Mouse (Mus musculus) T-helper 1 cell (primary cell): ENCODE measurements around the gene Slc25a4.

ENCODE experiments used
- in situ Hi-C: fragments of 300-600 bp; cut with MboI, MseI; formaldehyde crosslinking; loops from one replicate; pipeline ENCODE4 v1.15.1; 2025; ENCODE audit warnings: high pct_unique_total_duplicates

Gene Slc25a4

DNA sequence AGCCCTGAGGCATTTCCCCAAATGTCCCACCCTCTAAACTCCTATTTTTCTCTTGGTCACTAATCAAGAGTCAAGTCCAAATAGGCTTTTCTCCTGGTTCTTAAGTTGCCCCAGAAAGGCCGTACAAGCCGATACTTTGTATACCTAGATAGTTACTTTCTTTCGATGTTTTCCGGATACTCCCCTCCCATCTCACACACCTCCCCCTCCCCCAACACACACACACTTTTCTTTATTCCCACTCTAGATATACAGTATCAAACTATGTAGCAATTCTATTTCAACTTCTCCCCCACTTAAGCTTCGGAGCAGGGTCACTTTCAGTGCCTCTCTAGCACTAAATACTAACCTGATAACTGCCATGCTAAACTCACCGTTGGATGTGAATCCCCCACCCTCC, 5.0 kb downstream of the Slc25a4 start:
- in situ Hi-C loops: no loop called here

DNA sequence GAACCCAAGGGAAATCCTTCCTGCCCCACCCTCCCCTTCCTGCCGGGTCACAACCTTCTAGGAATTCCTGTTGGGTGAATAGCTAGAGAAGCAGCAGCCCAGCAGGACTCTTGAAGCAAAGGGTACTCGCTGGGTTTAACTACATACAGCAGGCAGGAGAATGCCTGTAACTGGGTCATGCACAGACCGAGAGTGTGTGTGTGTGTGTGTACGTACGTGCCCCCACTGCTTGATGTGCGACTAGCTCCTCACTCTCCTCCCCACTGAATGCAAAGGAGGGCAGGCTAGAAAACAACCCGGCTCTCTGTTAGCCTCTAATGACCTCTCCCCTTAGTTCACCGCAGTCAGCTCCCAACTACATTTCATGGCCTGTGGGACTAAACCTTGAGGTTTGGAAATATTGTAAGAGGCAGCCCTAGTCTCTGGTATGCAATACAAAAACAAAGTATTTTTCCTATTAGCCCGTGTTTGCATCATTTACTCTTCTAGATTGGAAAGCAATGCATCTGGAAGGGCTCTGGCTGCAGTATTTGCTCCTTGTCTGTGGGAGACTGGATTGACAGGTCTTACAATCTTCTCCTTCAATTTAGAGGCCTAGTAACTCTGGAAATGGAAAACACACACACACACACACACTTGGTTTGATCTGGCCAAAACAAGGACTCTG, 6.0 kb downstream of the Slc25a4 start:
- in situ Hi-C loops: no loop called here

DNA sequence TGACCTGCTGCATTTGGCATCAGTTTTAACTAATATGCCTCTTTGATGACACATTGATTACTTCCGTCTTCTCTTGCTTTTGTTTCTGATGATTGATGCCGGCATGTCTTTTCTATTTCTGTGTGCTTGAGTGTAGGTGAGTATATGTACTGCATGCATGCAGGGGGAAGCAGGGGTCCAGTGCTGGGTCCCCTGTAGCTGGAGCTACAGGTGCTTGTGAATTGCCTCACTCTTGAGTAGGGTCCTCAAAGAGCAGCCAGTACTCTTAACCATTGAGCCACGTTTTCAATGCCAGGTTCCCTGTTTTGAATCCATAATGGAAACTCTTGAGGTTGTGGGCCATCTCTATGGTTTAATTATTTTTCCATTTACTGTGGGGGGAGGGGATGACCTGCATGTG, 6.8 kb downstream of the Slc25a4 start:
- in situ Hi-C loops: no loop called here

DNA sequence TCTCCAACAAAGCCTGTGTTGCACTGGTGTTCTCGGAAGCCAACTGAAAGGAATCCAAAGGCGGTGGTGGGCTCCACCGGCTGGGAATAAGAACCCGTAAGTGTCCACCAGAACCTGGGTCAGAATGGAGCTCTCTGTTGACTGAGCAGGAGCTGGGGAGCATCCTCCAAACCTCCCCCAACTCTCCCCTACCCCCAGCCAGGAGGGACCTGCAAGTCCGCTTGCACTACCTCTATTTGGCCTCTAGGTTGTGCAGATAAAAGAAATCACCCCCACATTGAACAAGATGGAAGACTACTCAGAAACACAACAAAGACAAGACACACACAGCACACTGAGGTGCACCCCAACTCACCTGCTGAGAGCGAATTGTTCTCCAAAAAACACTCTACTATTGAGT, 8.7 kb downstream of the Slc25a4 start:
- in situ Hi-C loops: no loop called here

DNA sequence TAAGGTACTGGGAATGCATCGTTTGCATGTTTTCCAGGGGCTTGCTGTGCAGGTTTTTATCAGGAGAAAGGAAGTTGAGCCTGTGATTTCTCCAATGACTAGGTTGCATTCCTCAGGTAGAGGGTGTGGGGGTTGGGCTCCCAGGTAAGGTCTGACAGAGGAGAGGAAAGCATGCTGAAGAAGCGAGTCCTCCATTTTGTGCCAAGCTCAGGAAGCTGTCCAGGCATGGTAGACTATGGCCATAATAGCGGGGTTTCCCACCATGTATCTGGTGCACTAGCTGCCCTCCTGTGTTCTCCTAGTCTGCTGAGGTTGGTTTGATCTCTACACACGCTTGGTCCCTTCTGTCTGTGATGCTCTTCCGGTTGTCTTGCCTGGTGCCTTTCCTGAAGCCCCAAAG, 13.4 kb downstream of the Slc25a4 start:
- in situ Hi-C loops: no loop called here

DNA sequence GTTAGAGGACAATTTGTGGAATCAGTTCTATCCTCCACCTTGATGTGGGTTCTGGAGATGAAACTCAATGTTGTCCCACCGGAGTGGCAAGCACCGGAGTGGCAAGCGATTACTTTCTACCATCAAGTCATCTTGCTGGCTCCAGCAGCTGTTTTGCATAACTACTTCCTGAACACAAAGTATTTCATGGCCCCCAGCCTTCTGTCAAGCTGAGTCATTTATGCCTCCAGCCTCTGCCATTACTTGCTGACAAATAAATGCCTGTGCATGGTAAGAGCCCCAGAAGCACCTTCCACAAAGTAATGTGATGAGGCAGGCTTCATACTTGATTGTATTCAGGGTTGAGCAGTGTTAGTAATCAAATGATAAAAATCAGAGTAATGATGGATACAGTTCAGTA, 14.2 kb downstream of the Slc25a4 start:
- in situ Hi-C loops: no loop called here

DNA sequence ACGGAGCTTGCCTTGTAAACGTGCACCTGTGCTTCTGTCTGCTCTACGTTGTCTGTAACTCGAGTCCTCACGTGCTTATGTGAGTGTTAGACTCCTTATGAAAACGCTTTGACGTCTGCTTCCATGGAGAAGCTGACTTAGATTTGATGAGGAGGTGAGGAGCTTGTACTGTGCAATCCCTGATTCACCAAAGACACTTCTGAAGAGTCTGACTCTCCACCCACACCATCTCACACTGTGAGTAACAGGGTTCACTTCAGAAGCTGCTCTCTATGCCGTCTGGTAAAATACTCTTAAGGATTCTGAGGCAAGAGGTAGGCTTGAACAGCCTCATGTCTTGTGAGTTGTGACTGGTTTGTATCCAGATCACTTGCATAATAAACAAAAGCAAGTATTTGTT, 18.0 kb downstream of the Slc25a4 start:
- in situ Hi-C loops: no loop called here

DNA sequence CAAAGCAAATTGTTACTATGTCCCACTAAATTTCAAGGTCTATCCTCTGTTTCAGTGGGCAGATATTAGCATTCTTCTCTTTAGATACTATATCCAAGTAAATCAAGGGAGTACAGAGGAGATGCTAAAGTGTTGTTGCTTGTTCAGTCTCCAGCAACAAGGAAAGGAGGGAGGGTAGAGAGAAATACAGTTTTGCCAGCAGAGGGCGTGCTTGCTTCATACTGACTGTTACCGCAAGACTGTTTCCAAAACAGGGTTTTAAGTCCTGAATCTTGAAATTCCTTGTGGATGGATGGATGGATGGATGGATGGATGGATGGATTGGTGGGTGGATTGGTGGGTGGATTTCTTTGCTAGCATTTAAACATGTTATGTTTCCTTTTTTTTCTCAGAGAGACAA, 25.7 kb downstream of the Slc25a4 start:
- in situ Hi-C loops: no loop called here

DNA sequence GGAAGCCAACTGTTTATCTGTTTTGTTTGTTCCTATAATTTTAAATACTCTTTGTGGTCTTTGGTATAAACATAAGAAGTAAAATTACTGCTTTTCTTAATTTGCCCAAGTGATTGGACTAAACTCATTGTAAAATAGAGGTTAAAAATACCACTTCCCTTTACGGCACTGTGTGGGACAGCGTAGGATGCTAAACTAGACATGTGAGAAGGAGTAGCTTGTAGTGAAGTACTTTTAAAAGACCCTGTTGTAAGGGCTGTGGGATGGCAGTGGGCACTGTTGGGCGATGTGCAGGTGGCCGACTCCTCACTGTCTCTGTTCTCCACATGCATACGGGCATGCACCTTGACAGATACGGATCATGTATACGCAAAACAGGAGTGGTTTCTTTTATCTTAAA, 30.9 kb downstream of the Slc25a4 start:
- in situ Hi-C loops: no loop called here

DNA sequence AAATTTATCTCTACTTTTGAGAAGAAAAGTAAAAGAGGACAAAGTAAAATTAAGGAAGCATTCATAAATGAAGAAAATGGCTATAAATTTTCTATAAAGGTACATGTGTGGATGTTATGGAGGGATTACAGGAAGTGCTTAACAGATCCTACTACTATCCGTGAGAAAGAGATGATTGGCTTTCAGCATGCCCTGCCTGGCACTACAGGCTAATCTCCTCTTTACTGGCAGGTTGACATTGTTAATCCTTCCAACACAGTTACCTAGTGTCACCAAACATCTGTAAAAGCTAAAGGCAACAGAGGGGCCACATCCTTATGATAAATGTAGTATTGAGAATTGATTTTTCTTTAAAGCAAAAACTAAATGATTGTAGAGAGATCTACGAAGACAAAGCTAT, 37.4 kb downstream of the Slc25a4 start:
- in situ Hi-C loops: loop anchor here (25.0 kb wide), 1 partner anchor 1489 kb away; no protein-coding TSS in a partner anchor

DNA sequence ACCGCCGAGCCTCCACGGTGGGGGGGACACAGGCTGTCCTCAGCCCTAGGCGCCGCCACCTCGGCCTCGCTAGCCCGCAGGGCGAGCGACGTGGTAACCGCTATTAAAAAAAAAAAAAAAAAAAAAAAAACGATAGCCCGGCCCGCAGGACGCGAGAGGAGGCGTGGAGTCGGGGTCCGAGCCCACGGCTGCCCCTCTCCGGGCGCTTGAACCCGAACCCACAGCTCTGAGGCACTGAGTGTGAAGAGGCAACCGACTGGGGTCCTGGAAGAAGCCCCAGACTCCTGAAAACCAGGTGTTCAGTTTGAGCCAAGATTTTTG, 47.3 kb downstream of the Slc25a4 start:
- in situ Hi-C loops: loop anchor here (25.0 kb wide), 1 partner anchor 1498 kb away; no protein-coding TSS in a partner anchor

DNA sequence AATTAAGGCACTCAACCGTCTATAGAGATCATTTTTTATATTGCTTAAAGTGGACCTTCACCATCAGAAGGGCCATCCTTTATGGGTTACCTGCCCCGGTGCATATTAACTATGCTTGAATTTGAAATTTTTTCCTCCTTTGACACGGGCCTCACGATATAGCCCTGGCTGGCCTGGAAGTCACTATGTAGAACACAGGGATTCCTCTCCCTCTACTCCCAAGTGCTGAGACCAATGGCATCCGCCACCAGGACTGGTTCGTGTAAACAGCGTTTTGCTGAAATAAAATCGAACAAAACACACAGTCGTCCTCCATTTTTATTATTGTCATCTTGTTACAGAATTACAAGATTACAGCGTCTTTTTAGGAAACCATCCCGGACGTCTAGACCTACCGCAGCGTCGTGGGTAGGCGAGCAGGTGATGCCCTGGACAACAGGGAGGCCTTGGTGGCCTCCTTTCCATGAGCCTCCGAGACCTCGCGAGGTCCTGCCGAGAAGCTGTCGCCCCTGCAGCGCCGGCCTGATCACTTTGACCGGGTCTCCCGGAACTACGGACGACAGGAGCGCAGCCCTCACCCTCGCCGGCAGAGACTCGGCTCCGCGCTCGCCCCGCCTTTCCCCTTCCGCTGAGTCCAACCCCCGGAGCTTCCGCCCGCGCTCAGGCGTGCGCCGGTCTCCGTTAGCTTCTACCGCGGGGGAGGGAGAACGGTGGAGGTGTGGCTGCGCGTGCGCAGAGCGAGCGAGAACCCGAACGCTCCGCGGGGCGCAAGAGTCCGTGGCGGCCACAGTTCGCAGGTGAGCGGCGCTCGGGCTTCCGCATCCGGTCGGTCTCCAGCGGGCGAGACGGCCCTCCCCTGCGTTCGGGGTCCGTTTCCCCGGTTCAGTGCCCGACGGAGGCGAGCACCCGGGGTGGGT, 47.9 kb downstream of the Slc25a4 start:
- in situ Hi-C loops: loop anchor here (25.0 kb wide), 1 partner anchor 1499 kb away; no protein-coding TSS in a partner anchor
